Mouse (Mus musculus): Measurements from ENCODE around the gene Plgrkt.

The Plgrkt gene

DNA sequence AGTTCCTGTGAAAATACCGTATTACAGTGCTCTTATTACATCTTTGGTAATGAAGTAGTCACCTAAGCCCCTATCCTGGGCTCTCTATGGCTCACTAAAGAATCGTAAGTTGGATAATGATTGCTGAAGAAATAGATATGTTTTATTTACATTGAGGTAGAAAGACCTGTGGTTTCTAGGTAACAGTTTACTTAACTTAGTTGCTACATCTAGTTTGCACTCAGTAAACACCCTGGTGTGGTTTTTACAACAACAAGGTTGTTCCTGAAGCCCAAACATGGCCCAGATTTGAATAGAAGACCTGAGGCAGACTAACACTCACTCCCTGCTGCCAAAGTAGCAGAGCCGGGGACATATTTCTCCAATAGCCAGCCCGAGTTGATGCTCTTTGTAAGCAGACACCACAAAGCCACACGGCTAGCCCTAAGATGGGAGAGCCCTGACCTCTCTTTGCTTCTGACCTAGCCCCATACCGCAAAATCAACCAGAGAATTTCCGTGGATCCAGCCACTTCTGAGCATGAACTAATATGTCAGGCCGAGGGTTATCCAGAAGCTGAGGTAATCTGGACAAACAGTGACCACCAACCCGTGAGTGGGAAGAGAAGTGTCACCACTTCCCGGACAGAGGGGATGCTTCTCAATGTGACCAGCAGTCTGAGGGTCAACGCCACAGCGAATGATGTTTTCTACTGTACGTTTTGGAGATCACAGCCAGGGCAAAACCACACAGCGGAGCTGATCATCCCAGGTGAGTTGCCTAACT lies 12.8 kb upstream of the Plgrkt start:
- no peak for DNase-seq

DNA sequence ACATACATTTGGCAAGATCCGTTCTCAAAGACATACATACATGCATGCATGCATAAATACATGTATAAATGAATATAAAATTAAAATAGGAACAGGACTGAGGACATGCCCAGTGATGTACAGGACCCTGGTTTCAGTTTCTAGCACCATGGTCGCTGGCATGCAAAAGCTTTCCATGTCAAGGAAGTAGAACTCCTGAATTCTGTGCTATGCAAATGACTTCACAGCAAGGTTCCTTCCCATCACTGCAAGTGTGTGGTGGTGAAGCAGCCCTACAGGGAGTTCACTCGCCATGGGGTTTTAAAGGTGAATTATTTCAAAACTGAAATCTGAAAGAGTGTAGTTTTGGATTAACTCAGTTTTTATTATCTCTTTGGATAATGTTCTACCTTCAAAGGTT lies 9.2 kb upstream of the Plgrkt start:
- no peak for DNase-seq

DNA sequence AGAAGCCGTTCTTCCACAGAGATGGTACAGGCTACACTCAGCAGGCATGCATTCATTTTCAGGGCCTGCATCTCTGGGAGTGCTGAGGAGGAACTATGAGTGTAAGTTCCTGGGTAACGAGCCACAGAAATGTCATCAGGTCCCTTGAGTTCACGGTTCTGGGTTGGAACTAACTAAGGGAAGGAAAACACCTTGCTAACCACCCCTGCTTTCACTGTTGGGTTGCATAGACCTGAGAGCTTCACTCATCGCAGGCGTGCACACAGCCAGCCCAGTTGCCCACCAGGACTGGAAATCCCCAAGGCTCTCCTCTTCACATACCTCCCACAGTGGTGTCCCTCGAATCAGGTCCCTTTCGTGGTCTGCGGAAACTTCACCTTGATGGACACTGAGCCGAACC lies 7.8 kb upstream of the Plgrkt start:
- DNase-seq, result no peak

DNA sequence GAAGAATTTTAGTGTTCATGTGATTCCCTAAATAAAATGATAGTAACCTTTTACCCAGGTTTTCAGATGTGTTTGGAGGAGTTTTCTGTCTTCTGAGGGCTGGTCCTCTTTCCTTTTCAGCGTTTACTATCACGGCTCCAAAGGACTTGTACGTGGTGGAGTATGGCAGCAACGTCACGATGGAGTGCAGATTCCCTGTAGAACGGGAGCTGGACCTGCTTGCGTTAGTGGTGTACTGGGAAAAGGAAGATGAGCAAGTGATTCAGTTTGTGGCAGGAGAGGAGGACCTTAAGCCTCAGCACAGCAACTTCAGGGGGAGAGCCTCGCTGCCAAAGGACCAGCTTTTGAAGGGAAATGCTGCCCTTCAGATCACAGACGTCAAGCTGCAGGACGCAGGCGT lies 6.2 kb upstream of the Plgrkt start:
- DNase-seq, result no peak

DNA sequence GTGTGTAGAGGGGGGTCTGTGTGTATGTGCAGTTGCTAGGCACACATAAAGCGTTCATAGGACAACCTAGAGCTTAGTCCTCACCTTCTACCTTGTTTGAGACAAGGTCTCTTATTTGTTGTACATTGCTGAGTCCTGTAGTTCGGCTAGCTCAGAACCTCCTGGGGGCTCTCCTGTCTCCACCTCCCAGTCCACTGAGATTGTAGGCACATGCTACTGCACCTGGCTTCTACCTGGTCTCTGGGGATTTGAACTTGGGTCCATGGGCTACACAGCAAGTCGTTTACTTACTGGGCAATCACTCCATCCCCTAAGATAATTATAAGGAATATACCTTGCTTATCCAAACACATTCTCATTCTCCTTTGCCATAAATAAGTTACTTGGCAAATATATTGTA lies 5.4 kb upstream of the Plgrkt start:
- DNase-seq, result no peak

DNA sequence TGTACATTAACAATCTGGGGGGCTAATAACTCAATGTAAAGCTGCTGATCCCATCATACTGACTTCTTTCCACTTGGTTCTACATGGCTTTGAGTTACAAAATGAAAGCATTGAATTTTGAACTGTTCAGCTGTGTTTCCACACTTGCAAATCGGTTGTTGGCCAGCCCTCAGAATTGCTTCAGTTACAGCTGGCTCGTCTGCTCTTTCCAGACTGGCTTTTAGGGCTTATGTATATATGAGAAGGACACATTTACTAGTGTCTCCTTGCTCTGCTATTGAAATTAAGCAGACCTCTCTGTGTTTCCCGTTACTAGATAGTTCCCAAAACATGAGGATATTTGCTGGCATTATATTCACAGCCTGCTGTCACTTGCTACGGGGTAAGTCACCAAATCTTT lies 4.9 kb upstream of the Plgrkt start:
- DNase-seq, result no peak

DNA sequence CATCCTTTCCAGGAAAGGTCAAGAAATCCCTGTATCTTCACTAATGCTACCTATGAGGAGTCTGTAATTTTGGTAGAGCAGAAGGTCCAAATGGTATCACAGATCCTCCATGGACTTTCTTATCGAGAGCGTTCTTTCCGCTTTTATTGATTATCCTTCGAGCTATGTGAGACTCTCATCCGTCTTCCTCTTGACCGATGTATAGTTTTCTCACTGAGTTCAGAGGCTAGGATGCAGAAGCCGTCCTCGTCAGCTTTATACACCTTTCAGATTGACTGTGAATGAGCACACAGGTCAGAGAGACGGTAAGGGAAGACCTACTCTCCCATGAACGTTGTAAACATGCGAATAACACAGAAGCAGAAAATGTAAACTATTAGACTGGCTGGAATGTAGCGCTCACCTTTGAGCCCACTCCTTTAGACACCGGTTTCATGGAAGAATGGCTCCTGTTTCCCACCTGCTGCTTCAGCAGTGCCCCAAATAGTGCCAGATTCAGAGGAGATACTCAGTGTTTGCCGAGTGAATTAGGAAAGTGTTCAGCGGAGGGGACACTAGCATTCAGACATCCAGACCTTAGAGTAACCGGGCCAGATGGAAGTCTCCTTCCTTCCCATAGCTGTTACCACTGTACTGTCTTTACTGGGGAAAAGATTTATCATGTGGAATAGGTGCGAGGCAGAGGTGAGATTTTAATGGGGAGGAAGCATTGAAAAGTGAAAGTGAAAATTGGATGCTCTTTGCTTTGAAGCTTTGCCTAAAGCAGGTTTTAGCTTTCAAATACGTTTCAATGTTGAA lies 4.3 kb upstream of the Plgrkt start:
- no peak for DNase-seq

DNA sequence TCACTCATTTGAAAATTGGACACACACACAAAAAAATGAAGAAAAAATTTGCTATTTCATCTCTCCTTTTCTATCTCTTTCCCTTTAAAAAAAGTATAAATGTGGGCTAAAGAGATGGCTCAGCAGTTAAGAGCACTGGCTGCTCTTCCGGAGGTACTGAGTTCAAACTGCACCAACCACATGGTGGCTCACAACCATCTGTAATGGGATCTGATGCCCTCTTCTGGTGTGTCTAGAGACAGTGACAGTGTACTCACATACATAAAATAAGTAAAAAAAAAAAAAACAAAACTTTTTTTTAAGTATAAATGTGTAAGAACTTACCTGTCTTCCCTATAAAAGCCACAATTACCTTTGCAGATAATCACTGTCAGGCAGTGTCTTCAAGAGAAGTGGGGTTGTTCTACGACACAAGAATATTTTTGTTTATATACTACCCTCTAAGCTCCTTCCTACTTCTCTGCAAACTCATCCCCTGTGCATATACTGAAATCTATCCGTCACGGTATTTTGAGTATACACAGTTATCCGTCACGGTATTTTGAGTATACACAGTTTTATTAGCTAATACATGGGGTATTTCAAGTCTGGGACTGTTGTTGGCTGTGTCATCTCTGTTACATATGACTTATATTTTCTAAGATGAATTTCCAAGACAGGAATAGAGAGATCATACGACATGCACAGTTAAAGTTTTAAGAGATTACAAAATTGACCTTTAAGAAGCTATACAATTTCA lies 3.5 kb upstream of the Plgrkt start:
- no peak for DNase-seq

DNA sequence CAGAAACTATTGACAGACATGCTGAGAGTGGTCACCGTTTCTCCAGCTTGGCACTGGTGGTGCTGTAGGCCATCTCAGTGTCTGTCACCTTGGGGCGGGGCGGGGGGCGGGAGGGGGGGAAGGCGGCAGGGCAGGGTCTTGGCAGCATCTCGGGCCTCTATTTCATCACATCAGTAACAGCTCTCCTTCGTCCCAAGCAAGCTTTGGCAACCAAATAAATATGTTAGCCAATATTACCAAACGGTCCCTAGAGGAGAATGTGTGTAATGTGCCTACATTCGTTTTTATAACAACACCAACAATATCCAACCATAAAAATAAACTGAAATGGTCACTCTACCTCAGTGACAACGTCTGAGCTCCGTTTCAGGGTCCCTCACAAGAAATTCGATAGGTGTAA lies 2.9 kb upstream of the Plgrkt start:
- DNase-seq, result no peak

DNA sequence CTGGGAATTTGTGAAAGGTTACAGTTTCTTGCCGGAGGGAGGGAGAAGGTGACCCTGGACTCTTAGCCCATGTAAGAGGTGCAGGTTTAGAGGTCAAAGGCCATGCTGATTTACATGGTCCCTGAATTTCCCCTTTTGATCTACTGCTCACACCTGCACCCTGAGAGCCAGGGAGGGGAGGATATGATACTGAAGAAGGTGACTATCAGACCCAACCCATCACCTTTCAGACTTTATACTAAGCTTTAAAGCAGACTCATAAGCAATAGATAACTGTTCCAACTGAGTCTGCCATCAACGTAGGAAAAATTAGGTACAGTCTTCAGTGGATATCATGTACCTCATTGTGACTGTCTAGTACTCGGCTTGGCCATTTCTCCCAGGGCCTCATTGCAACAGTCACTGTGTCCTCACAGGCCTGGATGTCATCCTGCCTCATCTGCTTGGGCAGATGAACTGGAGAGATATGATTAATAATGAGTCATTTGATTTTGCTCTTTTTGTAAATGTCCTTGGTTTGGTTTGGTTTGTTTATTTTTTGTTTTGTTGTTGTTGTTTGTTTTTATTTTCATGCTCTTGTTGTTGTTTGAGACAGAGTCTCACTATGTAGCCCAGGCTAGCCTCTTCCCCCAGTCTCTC lies 1.6 kb upstream of the Plgrkt start:
- DNase-seq, result no peak

DNA sequence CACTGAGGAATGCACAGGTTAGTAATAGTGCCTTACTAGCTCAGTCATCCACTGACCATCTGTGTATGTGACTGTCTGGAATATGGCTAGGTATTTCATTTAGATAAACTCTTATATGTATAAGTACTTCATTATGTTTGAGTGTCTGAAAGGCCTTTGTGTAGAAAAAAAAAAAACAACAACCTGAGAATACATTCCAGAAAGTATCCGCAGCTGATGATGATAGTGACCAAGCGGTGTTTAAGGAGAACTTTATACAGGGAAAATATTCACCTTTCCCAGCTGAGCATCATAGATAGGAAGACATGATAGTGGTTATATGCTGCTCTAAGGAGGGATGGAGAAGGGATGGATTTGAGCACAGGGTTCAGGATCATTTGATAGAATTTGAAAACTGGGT lies 851 bp upstream of the Plgrkt start:
- no peak for DNase-seq

DNA sequence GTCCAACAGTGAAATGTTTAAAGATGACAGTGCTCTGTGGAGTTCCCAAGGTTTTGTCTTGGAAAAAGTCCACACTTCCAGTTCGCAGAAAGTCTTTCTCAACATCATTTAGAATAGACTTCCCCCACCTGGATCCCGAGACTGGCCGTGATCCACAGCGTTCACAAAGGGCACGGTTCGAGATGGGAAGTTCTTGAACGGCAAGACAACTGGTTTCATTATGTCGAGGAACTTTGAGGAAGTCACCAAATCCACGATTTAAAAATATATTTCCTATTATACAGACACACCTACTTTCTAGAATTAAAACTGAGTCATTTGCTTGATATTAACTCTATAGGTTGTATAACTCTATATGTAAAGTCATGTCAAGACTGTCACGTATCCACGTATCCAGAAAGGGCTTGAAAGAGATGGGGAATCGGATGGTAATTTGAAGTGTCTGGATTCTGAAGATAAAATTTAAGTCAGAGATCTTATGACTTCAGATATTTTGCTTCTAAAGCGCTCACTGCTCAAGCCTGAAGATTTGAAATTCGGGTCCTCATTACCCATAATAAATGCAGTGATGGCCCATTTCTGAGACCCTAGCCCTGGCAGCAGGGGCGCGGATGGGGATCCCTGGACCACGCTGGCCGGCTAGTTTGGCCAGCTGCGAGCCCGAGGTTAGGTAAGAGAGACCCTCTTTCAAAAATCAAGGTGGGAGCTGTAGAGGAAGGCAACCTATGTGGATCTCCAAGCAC lies 793 bp downstream of the Plgrkt start:
- DNase-seq, result no peak

DNA sequence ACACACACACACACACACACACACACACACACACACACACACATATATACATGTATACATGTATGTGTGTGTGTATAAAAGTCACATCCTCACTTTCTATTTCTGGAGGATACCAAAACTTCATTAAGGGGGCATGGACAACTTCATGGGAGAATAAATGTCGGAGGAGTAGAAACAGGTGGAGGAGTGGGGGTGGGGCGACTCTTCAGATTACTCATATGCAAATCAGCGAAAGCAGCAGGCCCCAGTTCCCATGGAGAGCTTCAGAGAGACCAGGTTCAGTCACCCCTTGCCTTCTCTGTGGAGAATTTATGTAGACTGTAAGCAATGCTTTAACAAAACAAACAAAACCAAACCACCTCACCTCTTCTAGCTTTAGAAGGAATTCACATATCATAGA lies 2.1 kb downstream of the Plgrkt start:
- DNase-seq, result no peak

DNA sequence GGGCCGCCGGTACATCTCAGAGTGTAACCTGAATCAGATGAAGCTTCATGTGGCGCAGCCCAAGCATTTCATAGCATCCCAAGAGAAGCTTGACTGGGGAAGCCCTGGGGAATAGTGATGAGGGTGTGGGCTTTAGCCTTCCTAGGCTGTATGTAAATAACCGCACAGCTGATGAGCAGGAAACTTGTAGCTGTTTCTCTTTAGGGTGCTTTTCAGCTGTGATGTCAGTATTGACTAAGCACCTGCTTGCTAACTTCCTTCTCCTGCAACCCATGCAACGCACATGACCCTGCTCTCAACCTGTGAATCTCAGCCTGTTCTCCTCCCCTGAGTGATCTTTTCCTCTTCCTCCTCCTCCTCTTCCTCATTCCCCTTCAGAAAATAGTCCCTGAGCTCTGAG lies 3.1 kb downstream of the Plgrkt start:
- no peak for DNase-seq

DNA sequence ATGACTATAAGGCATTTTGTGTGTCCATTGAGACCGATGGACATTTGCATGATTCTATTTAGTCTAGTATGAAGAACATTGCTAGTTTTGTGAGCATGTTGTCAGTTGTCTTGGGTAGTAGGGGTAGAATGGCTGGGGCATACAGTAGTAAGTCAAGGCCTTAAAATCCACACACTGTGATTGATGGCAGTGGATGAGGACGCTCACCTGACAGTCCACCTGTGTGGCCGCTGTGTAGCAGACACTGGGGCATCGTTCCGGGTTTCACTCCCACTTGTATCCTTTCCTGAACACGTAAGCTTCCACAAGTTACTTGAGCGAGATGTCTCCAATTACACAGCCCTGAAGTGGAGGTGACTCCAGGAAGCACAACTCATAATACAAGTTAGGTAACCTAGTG lies 3.6 kb downstream of the Plgrkt start:
- no peak for DNase-seq

DNA sequence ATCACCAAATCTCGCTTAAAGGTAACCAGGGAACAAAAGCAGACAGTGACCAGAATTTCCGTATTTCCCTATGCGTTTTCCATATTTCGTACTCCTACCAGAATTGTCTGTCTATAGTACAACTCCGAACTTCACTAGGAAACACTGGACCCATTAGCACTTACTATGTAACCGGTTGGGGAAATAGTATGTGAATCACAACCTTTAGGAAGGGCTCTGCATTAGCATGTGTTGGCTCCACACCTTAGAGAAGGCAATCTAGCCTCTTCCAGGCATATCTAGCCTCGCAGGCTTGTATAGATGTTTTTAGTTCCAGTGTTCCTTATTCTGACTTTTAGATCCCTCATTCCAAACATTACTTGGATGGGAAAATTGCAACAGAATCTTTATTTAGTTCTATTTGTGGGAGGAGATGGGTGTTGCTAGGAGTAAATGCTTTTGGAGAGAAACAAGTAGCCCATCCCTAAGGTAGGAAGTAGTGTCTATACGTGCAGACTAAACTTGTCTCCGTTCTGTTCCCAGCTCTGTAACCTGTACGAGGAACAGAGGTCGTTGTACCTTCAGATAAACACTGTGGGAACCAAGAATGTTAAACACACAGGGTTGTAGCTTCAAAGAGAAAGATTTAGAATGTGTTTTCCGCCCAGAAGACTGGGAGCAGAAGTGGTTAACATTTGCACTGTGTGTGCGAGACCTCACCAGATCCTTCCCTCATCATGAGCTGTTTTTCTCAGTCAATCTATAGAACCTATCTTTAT lies 4.8 kb downstream of the Plgrkt start:
- no peak for DNase-seq

DNA sequence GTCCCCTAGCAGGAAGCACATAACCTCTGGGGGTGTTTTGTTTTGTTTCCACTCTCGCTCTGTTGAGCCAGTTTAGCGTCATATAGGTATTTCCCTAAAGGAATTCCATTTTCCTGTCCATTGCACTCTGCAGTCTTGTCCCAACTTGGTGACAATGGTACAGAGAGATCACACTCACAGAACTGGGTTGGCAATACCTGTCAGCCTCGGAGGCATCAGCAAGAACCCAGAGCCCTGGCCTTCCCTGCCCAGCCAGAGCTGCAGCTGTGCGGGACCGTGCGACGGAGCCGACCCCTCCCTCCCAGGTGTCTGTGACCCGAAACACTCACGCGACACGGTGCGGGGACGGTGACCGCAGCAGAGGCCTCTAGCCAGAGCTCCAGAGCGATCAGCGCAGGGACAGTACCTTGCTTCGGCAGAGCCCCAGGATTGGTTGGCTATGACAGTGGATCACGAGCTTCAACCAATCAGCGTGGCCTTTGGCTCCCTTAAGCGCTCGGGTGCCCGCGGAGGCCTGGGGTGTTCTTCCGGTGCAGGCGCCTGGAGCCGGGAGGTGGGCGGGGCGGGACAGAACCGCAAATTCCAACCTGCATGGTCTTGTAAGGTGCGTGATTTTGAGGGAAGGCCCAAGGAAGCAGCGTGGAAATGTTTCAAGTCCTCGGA lies 5.6 kb downstream of the Plgrkt start:
- DNase-seq, result peak; percentile 91 to 92

DNA sequence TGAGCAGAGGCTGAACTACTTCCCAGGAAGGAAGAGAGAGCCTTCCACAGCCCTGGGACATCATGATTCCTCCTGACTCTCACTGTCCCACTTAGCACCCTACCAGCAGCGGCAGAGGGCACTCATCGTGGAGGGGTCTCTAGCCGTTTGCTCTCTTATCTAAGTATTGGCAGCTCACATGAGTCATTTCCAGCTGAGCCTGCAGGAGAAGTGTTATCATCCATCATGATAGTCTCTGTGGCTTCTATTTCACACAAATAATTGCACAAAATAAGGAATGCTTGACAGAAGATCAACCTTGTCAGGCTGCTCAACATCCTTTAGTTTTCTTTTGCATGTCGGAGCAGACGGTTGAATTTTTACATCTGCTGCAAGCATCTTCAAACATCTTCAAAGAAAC lies 6.9 kb downstream of the Plgrkt start:
- no peak for DNase-seq

DNA sequence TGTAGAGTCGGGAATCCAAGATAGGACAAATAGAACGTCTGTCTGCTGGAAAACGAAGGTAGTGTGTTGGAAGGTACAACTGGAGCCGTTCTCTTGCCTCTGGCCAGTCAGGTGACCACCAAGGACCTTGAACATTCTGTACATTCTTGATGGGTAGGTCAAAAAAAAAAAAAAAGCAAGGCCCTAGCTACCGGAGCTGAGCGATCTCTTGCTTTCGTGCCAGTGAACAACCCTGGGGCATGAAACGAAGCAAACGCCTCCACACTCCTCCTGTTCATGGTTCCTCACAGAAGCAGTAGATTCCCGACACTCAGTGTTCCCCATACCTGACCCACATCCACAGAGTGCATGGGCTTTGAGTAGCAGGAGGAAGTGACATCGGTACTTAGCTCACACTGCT lies 10.9 kb downstream of the Plgrkt start:
- peak; percentile 16 to 47 for DNase-seq

DNA sequence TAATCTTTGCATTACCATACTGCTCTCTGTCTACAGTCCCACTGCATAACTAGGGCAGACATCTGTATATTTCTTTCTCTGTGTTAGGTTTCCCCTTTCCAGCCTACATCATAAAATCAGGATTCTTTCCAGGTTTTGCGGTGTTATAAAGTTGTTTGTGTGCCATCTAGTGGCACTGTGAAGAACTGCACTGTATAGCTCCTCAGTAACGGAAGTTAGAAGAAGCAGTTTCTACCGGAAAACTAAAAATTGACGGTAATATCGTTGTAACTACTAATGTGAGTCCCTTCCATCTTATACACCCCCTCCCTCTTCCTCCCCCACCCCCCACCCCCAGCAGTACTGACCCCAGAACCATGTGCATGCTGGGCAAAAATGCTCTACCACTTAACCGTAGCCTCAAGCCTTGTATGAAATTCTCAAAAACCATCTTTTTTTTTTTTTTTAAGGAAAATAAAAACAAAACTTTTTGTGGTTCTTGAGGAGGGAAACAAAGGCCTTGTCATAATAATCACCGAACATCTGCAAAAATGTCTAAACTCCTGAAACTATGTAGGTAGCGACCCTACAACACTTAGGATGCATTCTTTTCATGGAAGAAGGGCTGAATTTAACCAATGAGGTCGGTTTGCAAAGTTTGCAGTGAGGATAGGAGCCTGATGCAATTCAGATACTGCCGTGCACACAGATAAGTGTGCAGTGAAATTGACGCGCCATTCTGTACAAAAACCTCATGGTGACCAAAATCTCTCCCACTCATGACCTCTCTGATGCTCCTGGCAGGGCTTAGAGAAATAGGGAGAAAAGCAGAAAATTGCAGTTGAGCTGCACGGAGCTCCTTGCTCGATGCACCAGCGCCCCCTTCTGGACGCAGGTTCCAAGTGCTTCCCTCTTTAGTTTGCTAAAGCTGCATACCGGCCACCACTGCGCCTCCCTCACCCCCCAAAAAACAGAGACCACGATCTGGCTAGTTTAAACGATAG lies 12.0 kb downstream of the Plgrkt start:
- DNase-seq, result peak; percentile 77 to 88
